Mouse (Mus musculus) spleen, postnatal 14 days (tissue): ENCODE results near the gene Hsd11b1.
"Not testable (repeated sequence)": the region's sequence is repeated elsewhere in the genome, so short reads cannot be mapped to it uniquely, and the experiment has no call there.

ENCODE experiments used
- DNase-seq, 2 experiments: peaks; one replicate each; pipeline ENCODE4 v3.0.0; 2021 to 2022; ENCODE audit warnings: low spot score in 2 of 2

Gene Hsd11b1

GRCm38 (mm10) chr1:193278414-193279045 is 14.7 kb upstream of the Hsd11b1 start:
- no peak for DNase-seq

GRCm38 (mm10) chr1:193274407-193275071 is 10.7 kb upstream of the Hsd11b1 start:
- DNase-seq, result no peak

- no peak for DNase-seq
Observed at GRCm38 (mm10) chr1:193272916-193273601, 9.2 kb upstream of the Hsd11b1 start, which contains the start of gene G0s2. Gene G0s2 (minus strand): TSS chr1:193273217.

GRCm38 (mm10) chr1:193272137-193272915 is 8.5 kb upstream of the Hsd11b1 start:
- no peak for DNase-seq

- no peak for DNase-seq
Observed at GRCm38 (mm10) chr1:193270965-193271763, 7.3 kb upstream of the Hsd11b1 start.

GRCm38 (mm10) chr1:193265734-193266133 is 1.9 kb upstream of the Hsd11b1 start:
- DNase-seq, result no peak

GRCm38 (mm10) chr1:193263026-193263907 is 608 bp downstream of the Hsd11b1 start:
- DNase-seq, result no peak

- DNase-seq, result no peak
Observed at GRCm38 (mm10) chr1:193261897-193262548, 1.9 kb downstream of the Hsd11b1 start.

GRCm38 (mm10) chr1:193259559-193259958 is 4.3 kb downstream of the Hsd11b1 start:
- no peak for DNase-seq

- DNase-seq, result no peak
Observed at GRCm38 (mm10) chr1:193256621-193257098, 7.2 kb downstream of the Hsd11b1 start.

GRCm38 (mm10) chr1:193256289-193256577 is 7.6 kb downstream of the Hsd11b1 start:
- DNase-seq, result no peak

- DNase-seq, result peak in 1 of 2 experiments; percentile 50
Observed at GRCm38 (mm10) chr1:193255488-193256288, 8.2 kb downstream of the Hsd11b1 start.

GRCm38 (mm10) chr1:193255032-193255431 is 8.8 kb downstream of the Hsd11b1 start:
- DNase-seq, result no peak

GRCm38 (mm10) chr1:193253895-193254294 is 10.0 kb downstream of the Hsd11b1 start:
- DNase-seq, result not testable (repeated sequence)

- DNase-seq, result no peak
Observed at GRCm38 (mm10) chr1:193252616-193253015, 11.3 kb downstream of the Hsd11b1 start.

GRCm38 (mm10) chr1:193251386-193251785 is 12.5 kb downstream of the Hsd11b1 start:
- no peak for DNase-seq

GRCm38 (mm10) chr1:193250026-193250425 is 13.8 kb downstream of the Hsd11b1 start:
- no peak for DNase-seq

- no peak for DNase-seq
Observed at GRCm38 (mm10) chr1:193244235-193244634, 19.6 kb downstream of the Hsd11b1 start.
